Mouse (Mus musculus) embryo, embryonic 11.5 days (tissue): ENCODE data around the gene Pphln1.

ENCODE experiments used
- DNase-seq: peaks from one replicate; pipeline ENCODE4 v3.0.0-alpha.2; 2012; ENCODE audit warnings: low read depth, low spot score

The Pphln1 gene

DNA sequence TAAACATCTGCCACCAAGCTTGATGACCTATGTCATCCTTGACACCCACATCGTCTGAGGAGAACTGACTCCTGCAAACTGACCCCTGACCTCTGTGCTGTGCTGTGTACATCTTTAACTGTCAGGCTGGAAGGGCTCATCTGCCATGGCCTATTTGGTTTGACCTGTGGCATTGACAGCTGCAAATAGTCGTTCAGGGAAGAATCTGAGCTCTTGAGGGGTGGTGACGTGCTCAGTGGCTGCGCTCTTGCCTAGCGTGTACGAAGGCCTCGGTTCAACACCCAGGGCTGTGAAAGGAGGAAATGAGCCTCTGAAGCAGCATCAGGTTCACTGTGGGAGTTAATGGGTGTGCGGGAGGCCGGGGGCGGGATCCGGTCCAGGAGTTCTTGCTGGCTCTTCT, 35.7 kb downstream of the Pphln1 start:
- peak; percentile 22 for DNase-seq

DNA sequence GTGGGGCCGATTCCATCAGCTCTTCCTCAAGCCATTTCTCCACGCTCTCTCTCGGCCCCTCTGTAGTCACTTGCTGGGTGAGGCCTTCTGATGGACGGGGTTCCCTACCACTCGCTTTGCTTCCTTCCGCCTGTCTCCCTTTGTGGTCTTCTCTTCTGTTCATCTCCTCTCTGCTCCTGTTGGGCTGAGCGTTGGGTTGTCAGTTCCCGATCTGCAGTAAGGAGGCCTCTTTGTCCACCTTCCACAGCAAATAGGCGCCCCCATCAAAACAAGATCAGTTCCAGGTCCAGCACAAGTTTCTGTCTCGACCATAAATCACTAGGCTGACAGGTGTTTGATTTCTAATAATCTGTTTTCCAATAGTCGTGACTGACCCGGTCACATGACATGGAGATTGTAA, 37.8 kb downstream of the Pphln1 start:
- no peak for DNase-seq

DNA sequence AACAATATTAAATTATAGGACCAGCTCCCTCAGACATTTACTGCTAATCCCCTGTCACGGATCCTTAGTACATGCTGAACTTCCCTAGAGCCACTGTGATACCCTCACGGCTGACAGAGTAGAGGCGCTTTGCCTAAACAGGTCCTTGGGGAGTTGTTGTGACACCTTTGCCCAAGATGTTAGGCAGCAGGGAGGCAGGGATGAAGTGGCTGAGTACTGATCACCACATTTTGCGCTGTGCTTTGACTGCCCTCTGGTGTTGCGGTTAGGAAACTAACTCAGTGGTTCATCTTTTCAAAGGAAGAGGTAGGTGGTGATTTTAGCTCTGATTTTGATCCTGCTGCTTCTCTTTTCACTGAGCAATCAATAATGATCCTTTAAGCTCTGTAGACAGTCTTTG, 40.5 kb downstream of the Pphln1 start:
- peak; percentile 31 for DNase-seq

DNA sequence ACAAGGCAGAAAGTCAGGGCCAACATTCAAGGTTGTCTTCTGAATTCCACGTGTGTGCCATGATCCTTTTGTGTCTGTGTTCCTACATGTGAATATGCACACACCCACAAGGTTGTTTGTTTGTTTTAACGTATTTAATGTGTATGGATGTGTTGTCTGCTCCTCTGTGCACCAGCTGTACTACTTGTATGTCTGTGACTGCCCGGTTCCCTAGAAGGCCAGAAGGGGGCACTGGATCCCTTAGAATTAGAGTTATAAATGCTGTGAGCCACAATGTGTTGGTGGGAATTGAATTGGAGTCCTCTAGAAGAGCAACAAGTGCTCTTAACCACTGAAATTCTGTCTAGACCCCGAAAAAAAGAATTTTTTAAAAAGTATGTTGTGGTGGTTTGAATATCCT, 44.1 kb downstream of the Pphln1 start:
- DNase-seq: no peak

DNA sequence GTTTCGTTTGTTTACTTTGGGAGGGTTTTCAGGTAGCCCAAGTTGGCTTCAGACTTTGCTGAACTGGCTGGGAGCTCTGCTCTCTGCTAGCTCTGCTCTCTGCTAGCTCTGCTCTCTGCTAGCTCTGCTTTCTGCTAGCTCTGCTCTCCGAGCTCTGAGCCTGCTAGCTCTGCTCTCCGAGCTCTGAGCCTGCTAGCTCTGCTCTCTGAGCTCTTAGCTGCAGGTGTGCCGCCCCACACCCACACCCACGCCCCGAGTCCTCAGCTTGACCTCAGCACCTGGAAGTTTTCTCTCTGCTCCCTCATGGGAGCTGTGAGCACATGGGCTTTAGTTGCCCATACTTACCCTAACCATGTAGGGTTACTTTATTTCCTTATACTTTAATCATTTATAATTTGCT, 45.5 kb downstream of the Pphln1 start:
- no peak for DNase-seq

DNA sequence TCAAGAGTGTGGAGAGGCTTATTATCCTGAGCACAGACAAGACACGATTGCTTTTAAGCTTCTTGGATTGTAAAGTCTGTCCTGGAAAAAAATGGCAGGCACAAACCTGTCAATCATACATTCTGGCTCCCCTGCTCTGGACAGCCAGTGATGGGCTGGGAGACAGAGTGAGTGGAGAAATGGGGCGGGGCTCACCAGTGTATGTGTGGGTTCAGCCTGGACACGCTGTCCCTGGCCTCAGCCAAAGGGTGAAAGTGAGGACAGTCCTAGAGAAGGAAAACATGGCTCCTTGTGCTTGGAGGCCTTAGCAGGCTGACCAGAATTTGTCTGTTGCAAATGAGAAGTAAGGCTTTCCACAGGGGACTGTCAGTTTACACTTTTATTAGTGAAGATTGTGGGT, 50.7 kb downstream of the Pphln1 start:
- DNase-seq: no peak

DNA sequence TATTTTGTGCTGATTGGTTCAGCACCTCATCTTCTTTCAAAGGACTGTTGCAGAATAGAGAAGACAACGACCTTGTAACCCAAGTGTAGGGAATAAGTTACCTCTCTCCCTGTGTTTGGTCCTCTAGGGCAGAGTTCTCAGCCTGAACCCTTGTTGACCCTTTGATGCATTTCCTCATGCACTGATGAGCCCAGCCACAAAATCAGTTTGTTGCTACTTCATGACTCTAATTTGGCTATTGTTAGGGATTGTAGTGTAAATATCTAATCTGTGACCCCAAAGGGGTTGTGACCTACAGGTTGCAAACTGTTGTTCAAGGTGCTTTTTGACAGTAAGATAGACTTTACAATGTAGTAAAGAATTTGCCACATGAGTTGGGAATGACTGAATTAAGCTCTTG, 55.1 kb downstream of the Pphln1 start:
- DNase-seq: no peak

DNA sequence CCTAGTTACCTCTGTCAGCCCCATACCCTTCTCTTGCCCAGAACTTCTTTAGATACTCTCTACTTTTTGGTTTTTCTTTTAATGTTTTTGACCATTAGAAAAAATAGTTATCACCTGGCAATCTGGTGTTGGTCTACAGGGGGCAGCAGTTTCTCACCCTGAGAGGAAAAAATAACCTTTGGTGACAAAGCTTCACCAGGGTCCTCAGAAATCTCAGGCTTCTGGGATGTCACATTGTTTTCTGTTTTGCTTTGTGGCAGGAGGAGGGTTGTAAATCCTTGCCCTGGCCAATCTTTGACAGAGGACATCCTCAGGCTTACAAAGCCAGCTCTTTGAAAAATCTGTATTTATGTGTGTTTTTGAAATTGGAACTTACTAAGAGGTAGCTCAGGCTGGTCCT, 57.9 kb downstream of the Pphln1 start:
- DNase-seq: no peak

DNA sequence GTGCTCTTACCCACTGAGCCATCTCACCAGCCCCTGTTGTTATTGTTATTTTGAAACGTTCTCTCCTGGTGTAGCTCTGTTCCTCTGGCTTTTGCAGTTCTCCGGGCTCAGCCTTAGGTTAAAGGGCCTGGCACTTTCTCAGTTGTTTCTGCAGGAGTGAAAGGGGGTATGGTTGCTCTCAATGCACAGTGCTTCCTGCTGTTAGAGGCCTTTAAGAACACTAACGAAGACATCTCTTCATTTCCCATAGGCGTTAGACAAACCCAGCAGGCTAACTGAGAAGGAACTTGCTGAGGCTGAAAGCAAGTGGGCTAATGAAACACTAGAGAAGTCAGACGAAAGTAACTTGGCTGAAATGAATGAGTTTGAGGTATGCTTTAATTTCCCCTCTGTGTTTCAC, 61.3 kb downstream of the Pphln1 start:
- no peak for DNase-seq

DNA sequence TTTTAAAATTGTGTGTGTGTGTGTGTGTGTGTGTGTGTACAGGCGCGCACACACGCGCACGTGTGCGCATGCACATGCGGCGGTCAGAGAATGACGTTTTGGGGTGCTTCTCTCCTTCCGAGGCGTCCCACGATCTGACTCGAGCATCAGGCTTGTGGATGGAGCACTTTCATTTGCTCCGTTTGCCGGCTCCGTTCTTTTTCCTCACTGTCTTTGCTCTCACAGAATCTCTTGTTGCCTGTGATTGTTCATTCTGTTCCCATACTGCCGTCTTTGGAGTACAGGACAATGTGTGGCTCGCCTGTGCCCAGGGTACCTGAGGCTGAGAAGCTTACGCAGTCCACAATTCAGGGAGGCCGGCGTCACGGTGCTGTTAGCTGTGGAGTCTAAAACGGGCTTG, 62.9 kb downstream of the Pphln1 start:
- no peak for DNase-seq

DNA sequence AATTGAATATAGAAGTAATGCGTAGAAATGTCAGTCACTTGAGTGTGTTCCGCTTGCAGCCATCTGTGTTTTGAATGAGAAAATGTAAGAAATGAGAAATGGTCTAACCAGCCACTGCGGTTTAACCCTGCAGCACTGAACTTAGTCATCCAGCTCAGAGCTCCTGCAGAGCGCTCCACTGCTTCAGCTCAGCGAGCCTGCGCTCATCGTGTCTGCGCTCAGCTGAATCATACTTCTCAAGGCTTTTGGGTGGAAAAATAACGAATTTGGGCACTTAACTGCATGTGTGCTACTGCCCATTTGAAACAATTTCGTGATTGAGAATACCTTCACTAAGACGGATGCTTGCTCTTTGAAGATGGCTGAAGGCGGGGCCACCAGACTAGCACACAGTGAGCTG, 73.5 kb downstream of the Pphln1 start:
- no peak for DNase-seq

DNA sequence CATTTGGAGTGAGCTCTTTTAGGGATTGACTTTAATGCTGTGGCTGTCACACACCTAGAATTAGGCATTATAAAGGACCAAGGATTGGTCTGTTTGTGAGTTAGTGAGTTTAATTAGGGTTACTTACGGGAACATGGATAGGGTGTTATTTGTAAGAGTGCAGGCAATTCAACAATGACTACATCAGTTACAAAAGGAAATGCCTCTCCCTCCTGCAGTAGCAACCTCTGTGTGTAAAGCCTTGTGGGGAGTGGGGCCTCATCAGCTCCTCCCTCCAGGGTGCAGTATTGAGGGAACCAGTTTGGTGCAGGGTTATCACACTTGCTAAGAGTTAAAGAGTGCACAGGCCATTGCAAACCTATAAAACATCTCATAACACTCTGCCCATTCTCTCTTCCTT, 73.9 kb downstream of the Pphln1 start:
- no peak for DNase-seq

DNA sequence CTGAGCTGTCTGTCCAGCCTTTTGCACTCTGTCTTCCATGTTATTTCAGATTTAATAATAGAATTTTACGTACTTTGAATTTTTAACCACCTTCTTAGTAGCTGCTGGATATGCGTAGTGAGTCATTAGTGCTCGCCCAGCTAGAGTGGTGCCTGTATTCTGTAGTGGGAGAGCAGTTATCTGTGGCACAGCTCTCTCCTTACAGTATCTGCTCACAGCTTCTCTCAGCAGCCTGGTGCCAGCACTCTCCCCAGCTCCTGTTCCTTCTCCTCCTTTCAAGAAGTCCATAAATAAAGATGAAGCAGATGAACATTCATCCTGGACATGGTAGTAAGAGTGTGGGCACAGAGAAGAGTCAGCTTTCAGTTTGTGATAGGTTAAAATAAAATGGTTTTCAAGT, 76.1 kb downstream of the Pphln1 start:
- DNase-seq: no peak

DNA sequence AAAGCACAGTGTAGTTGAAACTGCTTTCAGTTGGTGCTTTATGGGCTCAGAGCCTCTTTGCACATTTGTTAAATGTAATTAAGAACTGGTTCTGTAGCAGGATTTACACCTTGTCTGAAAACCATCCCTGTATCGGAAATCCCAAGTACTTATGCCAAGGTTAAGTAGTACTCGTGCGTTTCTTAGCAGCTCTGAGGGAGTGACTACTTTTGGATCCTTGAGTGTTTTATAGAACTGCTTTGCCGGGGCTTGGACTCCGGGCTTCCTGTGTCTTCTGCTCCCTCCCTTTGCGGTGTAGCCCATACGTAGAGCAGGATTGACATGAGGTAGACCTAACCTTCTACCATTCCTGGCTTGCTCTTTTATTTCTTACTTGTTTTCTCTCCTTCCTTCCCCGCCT, 77.5 kb downstream of the Pphln1 start:
- no peak for DNase-seq

DNA sequence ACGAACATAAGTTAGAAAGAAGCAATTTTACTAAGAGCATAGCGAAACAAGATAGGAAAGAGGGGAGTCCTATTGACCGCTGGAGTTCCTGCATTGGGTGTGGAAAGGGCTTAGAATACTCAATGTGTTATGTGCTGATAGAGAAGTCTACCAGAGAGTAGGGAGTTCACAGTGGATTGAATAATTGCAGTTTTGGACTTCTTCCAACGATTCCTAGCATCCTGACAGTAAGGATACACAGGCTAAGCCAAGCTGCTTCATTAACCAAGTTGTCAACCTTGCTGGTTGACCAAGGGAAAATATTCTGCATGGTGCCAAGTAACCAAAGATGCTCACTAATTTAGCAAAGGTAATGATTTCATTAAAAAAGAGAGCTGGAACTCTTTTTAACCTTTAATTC, 79.6 kb downstream of the Pphln1 start:
- no peak for DNase-seq

DNA sequence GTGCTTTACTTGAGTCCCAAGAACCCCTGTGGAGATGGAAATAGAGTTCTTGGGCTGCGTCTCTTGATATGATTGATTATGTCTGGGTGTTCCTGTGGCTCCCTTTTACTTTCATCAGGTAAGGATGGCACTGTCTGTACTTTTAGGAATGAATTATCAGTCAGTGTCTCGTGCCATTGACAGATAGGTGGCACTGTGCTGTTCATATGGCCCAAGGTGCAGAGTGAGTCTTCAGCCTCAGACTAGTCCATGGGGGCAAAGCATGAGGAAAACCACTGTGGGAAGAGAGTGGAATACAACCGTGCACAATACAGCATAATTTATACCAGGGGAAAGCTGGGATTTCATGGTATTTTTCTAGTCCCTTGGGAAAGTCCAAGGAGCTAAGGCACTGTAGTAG, 80.5 kb downstream of the Pphln1 start:
- no peak for DNase-seq

DNA sequence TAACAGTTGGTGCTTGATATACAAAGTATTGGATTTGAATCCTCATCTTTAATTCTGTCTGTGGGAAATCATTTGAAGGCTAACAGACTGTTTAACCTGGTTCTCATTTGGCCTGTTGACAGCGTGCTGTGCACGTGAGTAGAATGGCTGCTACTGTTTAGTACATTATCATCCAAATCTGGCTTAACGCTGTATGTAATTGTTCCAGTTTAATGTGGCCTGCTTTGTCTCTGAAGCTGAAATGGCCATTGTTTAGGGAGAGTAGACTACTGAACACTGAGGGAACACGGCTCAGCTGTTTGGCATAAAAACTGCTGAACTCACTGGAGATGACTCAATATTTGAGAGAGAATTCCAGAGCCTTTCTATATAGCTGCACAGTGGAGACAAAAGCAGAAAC, 81.3 kb downstream of the Pphln1 start:
- DNase-seq: no peak

DNA sequence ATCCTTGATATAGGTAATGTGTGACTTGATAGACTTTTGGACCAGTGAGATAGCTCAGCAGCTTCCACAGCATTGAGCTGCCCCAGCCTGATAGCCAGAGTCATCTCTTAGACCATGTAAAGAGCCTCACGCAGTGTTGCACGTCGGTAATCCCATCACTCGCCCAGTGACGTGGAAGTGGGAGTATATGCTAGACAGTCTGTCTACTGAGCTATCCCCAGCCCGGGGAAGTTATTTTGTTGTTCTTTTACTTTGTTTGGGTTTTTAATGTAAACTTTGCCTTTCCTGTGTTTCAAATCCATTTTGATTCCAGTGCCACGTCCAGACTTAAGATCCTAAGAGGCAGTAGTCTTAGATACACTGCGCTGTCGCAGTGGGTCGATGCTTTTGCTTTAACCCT, 83.0 kb downstream of the Pphln1 start:
- no peak for DNase-seq

DNA sequence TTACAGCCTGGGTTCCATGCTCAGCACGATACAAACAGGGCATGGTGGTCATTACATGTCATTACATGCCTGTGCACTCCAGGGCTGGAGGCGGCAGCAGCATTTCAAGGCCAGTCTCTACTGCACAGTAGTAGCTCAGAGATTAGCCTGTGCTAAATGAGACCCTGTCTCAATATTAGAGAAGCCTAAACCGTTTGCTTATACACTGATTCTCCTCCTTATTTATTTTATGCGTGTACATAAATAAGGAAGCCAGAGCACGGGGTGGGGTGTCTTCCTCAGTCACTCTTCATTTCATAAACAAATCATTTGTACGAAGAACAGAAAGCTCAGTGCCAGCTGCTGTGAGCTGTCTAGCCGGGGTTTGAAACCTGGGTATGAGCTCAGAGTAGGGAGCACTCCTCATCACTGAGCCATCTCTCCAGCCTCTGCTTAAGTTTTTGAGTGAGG, 86.1 kb downstream of the Pphln1 start:
- DNase-seq: no peak

DNA sequence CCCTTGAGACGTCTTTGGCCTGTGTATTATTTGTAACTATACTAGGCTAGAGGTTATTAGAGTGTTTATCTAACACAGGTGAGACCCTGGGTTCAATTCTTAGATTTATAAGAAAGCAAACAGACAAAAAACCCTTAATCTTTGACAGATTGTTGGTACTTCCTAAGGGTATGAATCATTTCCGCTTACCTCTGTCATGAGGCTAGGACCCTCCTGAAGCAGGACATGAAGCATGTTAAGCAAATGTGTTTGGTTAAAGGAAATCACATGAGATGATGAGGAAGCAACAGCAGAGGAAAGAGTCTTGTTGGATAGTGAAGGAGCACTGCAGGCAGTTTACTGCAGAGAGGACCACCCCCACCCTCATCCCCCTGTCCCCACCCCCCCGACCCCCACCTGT, 87.1 kb downstream of the Pphln1 start:
- no peak for DNase-seq

DNA sequence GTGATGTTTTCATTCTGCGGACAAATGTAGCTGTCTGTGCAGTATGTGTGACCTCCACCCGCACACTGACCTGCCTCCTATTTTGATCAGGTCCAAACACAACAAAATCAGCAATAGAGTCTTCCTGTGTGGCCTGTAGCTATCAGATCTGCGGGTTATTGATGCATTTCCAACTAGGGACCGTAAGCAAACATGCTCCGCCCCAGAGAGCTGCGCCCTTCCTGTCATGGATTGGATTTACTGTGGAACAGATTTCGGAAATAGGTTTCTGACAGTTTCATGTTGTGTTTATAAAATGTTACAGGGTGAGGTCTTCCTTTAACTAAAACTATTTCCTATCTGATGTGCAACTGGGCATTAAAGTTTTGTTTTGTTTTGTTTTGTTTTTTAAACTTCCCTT, 87.9 kb downstream of the Pphln1 start:
- no peak for DNase-seq

DNA sequence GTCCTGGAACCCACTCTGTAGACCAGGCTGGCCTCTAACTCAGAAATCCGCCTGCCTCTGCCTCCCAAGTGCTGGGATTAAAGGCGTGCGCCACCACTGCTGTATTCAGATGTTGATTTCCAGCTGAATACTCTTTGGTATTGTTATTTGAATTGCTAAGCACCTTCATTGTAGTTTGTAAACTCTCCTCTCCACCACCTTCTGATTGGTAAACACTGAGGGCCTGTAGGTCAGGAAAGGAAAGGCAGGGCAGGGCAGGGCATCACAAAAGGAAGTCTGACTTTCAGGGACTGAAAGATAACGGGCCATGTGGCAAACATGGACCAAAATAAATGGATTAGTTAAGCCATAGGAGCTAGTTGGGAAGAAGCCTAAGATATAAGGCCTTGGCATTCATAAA, 91.4 kb downstream of the Pphln1 start:
- no peak for DNase-seq

DNA sequence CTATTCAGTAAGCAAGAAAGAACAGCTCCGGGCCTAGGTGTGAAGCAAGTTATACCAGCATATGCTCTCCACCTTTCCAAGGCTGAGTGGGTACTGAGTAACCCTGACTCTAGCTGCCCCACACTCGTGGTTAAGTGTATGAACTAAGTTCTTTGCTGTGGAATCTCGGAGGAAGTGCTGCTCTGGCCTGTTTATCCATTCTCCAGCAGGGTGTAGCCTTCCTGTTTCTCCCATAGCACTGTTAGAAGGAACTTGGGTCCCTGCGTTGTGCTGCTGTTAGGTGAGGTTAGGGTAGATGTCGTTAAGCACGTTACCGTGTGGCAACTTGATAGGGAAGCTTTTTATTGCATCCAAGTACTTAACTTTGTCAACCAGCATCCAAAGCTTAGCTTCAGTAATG, 96.5 kb downstream of the Pphln1 start:
- no peak for DNase-seq

DNA sequence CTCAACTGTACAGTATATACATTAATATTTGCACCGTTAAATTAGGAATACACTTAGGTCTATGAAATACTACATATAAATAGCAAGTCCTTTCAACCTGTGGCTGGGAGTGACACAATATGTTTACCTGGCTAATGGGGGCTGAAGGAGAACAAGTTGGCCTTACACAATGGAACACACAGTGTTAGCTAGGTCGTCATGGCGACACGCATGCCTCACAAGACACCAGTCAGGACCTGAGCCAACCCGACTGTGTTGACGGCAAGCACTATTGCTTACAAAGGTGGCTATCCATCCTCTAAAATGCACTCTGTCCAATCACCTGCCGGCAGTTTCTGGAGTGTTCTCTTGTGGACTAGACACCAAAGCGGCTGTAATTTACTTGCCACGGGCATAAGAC, 101.7 kb downstream of the Pphln1 start:
- no peak for DNase-seq

DNA sequence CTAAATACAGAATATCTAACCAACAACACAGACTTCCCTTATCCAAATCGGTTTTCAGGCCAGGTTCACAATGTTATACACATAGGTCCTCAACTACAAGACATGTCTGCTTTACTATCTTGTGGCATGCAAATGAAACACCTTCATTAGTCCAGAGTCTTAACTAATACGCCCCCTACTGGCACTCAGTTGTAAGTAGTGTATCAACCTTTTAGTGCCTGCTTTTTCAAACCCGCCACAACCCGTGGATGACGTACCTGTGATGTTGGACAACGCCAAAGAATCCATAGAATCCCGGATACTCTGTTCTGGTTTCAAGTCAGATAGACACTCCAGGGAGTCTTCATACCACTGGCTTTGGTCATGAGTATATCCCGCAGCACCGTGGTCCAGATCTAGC, 104.6 kb downstream of the Pphln1 start:
- DNase-seq: no peak
